Mouse (Mus musculus): ENCODE data around the gene Calhm2. TPM values are rescaled to one million over a fixed set of nuclear protein-coding genes. Genes with fewer than 3 reads are reported as not detected.
A peak's percentile ranks its signal among the peaks of the same experiment; 100 is the strongest.

Gene Calhm2
- polyA plus RNA-seq (2012; fragmentation: generic; extraction: Trizol) = 1.4 TPM

GRCm38 (mm10) chr19:47137771-47138421 is at the start of gene Calhm2:
TSS of gene Calhm2 (minus strand) at chr19:47138294.
- TF ChIP-seq SRF (IDR thresholded peaks at IDR 0.05; ENCODE audit: control insufficient read depth, insufficient read length, low read depth) (no peak), TCF3 (IDR thresholded peaks at IDR 0.05; ENCODE audit: insufficient read length, low read depth) (no peak), MYOG (IDR thresholded peaks at IDR 0.05; ENCODE audit: control insufficient read depth in 1 of 3, insufficient read depth in 1 of 3, insufficient read length in 2 of 3, low read depth in 2 of 3) (no peak), POLR2A (IDR thresholded peaks at IDR 0.05; ENCODE audit: insufficient read length, low read depth) (no peak), USF1 (IDR thresholded peaks at IDR 0.05; ENCODE audit: low read depth) (no peak), E2F4 (IDR thresholded peaks at IDR 0.05; ENCODE audit: insufficient read depth) (no peak), POLR2AphosphoS2 (IDR thresholded peaks at IDR 0.05; ENCODE audit: insufficient read length, low read depth) (no peak), MYOD1 (IDR thresholded peaks at IDR 0.05; ENCODE audit: control insufficient read depth in 1 of 3, insufficient read length in 2 of 3, low read depth in 2 of 3) (no peak), TCF12 (IDR thresholded peaks at IDR 0.05; ENCODE audit: insufficient read depth, poor library complexity, severe bottlenecking) (no peak), MAX (IDR thresholded peaks at IDR 0.05; ENCODE audit: low read depth) (no peak), REST (IDR thresholded peaks at IDR 0.05; ENCODE audit: insufficient read depth, insufficient read length) (no peak), CEBPB (IDR thresholded peaks at IDR 0.05; ENCODE audit: insufficient read depth, poor library complexity, severe bottlenecking) (no peak)

GRCm38 (mm10) chr19:47186514-47187275 is 48.6 kb upstream of the Calhm2 start:
- Histone ChIP-seq H3K79me2 (ENCODE audit: control insufficient read depth, insufficient read depth) (no peaks in the 10 kb centered on the region), H3K27me3 (ENCODE audit: control insufficient read depth, insufficient read depth, insufficient read length) (no peaks in the 10 kb centered on the region), H3K36me3 (ENCODE audit: control insufficient read depth, insufficient read depth) (no peaks in the 10 kb centered on the region), H3ac (ENCODE audit: control insufficient read depth, insufficient read length) (no peak overlapping the region), H3K4me2 (ENCODE audit: low read depth) (no peak overlapping the region), H3K4me3 (no peak overlapping the region)
- no peak for TF ChIP-seq POLR2A (IDR thresholded peaks at IDR 0.05; ENCODE audit: insufficient read length, low read depth)
- no peak for TF ChIP-seq CEBPB (IDR thresholded peaks at IDR 0.05; ENCODE audit: insufficient read depth, poor library complexity, severe bottlenecking)
- TF ChIP-seq SRF (IDR thresholded peaks at IDR 0.05; ENCODE audit: control insufficient read depth, insufficient read length, low read depth) = no peak
- no peak for TF ChIP-seq MYOG (IDR thresholded peaks at IDR 0.05; ENCODE audit: control insufficient read depth in 1 of 3, insufficient read depth in 1 of 3, insufficient read length in 2 of 3, low read depth in 2 of 3)
- no peak for TF ChIP-seq TCF3 (IDR thresholded peaks at IDR 0.05; ENCODE audit: insufficient read length, low read depth)
- TF ChIP-seq MAX (IDR thresholded peaks at IDR 0.05; ENCODE audit: low read depth) = no peak
- no peak for TF ChIP-seq POLR2AphosphoS2 (IDR thresholded peaks at IDR 0.05; ENCODE audit: insufficient read length, low read depth)
- no peak for TF ChIP-seq USF1 (IDR thresholded peaks at IDR 0.05; ENCODE audit: low read depth)
- no peak for TF ChIP-seq MYOD1 (IDR thresholded peaks at IDR 0.05; ENCODE audit: control insufficient read depth in 1 of 3, insufficient read length in 2 of 3, low read depth in 2 of 3)
- TF ChIP-seq REST (IDR thresholded peaks at IDR 0.05; ENCODE audit: insufficient read depth, insufficient read length) = no peak
- TF ChIP-seq E2F4 (IDR thresholded peaks at IDR 0.05; ENCODE audit: insufficient read depth) = no peak
- no peak for TF ChIP-seq TCF12 (IDR thresholded peaks at IDR 0.05; ENCODE audit: insufficient read depth, poor library complexity, severe bottlenecking)

More at GRCm38 (mm10) chr19:47137771-47138421, at the start of gene Calhm2:
- Histone ChIP-seq H3K4me3 (peak within 1 kb of the TSS; percentile 22), H3K27me3 (ENCODE audit: control insufficient read depth, insufficient read depth, insufficient read length) (no peaks in the 10 kb centered on the region), H3K36me3 (ENCODE audit: control insufficient read depth, insufficient read depth) (no peaks in the 10 kb centered on the region), H3K4me2 (ENCODE audit: low read depth) (peak within 1 kb of the TSS; percentile 40), H3ac (ENCODE audit: control insufficient read depth, insufficient read length) (no peak within 1 kb of the TSS), H3K79me2 (ENCODE audit: control insufficient read depth, insufficient read depth) (no peaks in the 10 kb centered on the region)

- Histone ChIP-seq H3K36me3 (ENCODE audit: control insufficient read depth, insufficient read depth) (no peaks in the 10 kb centered on the region), H3ac (ENCODE audit: control insufficient read depth, insufficient read length) (no peak overlapping the region), H3K27me3 (ENCODE audit: control insufficient read depth, insufficient read depth, insufficient read length) (no peaks in the 10 kb centered on the region), H3K4me2 (ENCODE audit: low read depth) (no peak overlapping the region), H3K4me3 (no peak overlapping the region), H3K79me2 (ENCODE audit: control insufficient read depth, insufficient read depth) (peaks cover 3% of the 10 kb centered on the region)
- TF ChIP-seq MAX (IDR thresholded peaks at IDR 0.05; ENCODE audit: low read depth) = no peak
- TF ChIP-seq MYOD1 (IDR thresholded peaks at IDR 0.05; ENCODE audit: control insufficient read depth in 1 of 3, insufficient read length in 2 of 3, low read depth in 2 of 3) = no peak
- no peak for TF ChIP-seq POLR2A (IDR thresholded peaks at IDR 0.05; ENCODE audit: insufficient read length, low read depth)
- no peak for TF ChIP-seq POLR2AphosphoS2 (IDR thresholded peaks at IDR 0.05; ENCODE audit: insufficient read length, low read depth)
- no peak for TF ChIP-seq TCF3 (IDR thresholded peaks at IDR 0.05; ENCODE audit: insufficient read length, low read depth)
- no peak for TF ChIP-seq MYOG (IDR thresholded peaks at IDR 0.05; ENCODE audit: control insufficient read depth in 1 of 3, insufficient read depth in 1 of 3, insufficient read length in 2 of 3, low read depth in 2 of 3)
- TF ChIP-seq TCF12 (IDR thresholded peaks at IDR 0.05; ENCODE audit: insufficient read depth, poor library complexity, severe bottlenecking) = no peak
- TF ChIP-seq CEBPB (IDR thresholded peaks at IDR 0.05; ENCODE audit: insufficient read depth, poor library complexity, severe bottlenecking) = no peak
- TF ChIP-seq REST (IDR thresholded peaks at IDR 0.05; ENCODE audit: insufficient read depth, insufficient read length) = no peak
- no peak for TF ChIP-seq SRF (IDR thresholded peaks at IDR 0.05; ENCODE audit: control insufficient read depth, insufficient read length, low read depth)
- no peak for TF ChIP-seq E2F4 (IDR thresholded peaks at IDR 0.05; ENCODE audit: insufficient read depth)
- no peak for TF ChIP-seq USF1 (IDR thresholded peaks at IDR 0.05; ENCODE audit: low read depth)
Observed at GRCm38 (mm10) chr19:47184736-47185135, 46.6 kb upstream of the Calhm2 start.

GRCm38 (mm10) chr19:47184221-47184620 is 46.1 kb upstream of the Calhm2 start:
- Histone ChIP-seq H3K4me3 (no peak overlapping the region), H3K4me2 (ENCODE audit: low read depth) (no peak overlapping the region), H3ac (ENCODE audit: control insufficient read depth, insufficient read length) (no peak overlapping the region), H3K36me3 (ENCODE audit: control insufficient read depth, insufficient read depth) (no peaks in the 10 kb centered on the region), H3K79me2 (ENCODE audit: control insufficient read depth, insufficient read depth) (peaks cover 3% of the 10 kb centered on the region), H3K27me3 (ENCODE audit: control insufficient read depth, insufficient read depth, insufficient read length) (no peaks in the 10 kb centered on the region)
- TF ChIP-seq TCF12 (IDR thresholded peaks at IDR 0.05; ENCODE audit: insufficient read depth, poor library complexity, severe bottlenecking) (no peak), TCF3 (IDR thresholded peaks at IDR 0.05; ENCODE audit: insufficient read length, low read depth) (no peak), MYOG (IDR thresholded peaks at IDR 0.05; ENCODE audit: control insufficient read depth in 1 of 3, insufficient read depth in 1 of 3, insufficient read length in 2 of 3, low read depth in 2 of 3) (no peak), CEBPB (IDR thresholded peaks at IDR 0.05; ENCODE audit: insufficient read depth, poor library complexity, severe bottlenecking) (no peak), REST (IDR thresholded peaks at IDR 0.05; ENCODE audit: insufficient read depth, insufficient read length) (no peak), POLR2AphosphoS2 (IDR thresholded peaks at IDR 0.05; ENCODE audit: insufficient read length, low read depth) (no peak)
